Mouse (Mus musculus): Measurements from ENCODE around the gene Pde4d.

- no peak for TF ChIP-seq CTCF (IDR thresholded peaks at IDR 0.05; ENCODE audit: borderline replicate concordance, insufficient read depth, low read depth, low read length)
- no peak for TF ChIP-seq POLR2A (IDR thresholded peaks at IDR 0.05; ENCODE audit: borderline replicate concordance, insufficient read depth, low read length)
Measured at GRCm38 (mm10) chr13:108630576-108630975, 180.8 kb downstream of the Pde4d start.
